Mouse (Mus musculus) embryonic facial prominence, embryonic 14.5 days (tissue): ENCODE data around the gene Lgals9. TPM values are rescaled to one million over a fixed set of nuclear protein-coding genes. Genes with fewer than 3 reads are reported as not detected.
A peak's percentile ranks its signal among the peaks of the same experiment; 100 is the strongest.

ENCODE experiments used
- ATAC-seq: fragments of 200-750 bp; cut with Nextera tagmentation; 2 replicates; pipeline ENCODE4 v1.8.0; 2017; ENCODE audit warnings: low read depth, moderate number of reproducible peaks, moderate TSS enrichment
- DNase-seq: peaks from one replicate; pipeline ENCODE4 v3.0.0-alpha.2; 2015; ENCODE audit warnings: low spot score
- H3K27ac ChIP-seq: fragments of 300-500 bp; sonication (generic); replicated peaks from 2 replicates; pipeline ENCODE4 v1.5.1; 2014; ENCODE audit warnings: low read depth, mild to moderate bottlenecking, low read length, moderate library complexity
- H3K27me3 ChIP-seq: fragments of 300-500 bp; sonication (generic); replicated peaks from 2 replicates; pipeline ENCODE4 v1.6.1; 2014; ENCODE audit warnings: low read length; ENCODE audit not compliant: control insufficient read depth, insufficient read depth
- H3K36me3 ChIP-seq: fragments of 300-500 bp; sonication (generic); 2 replicates; pipeline ENCODE4 v1.6.1; 2014; ENCODE audit warnings: low read length, mixed read lengths; ENCODE audit not compliant: control insufficient read depth, insufficient read depth
- H3K4me1 ChIP-seq: fragments of 300-500 bp; sonication (generic); 2 replicates; pipeline ENCODE4 v1.6.1; 2014; ENCODE audit warnings: antibody characterized with exemption, low read length; ENCODE audit not compliant: control insufficient read depth, insufficient read depth
- H3K4me2 ChIP-seq: fragments of 300-500 bp; sonication (generic); 2 replicates; pipeline ENCODE4 v1.6.1; 2014; ENCODE audit warnings: low read depth, mild to moderate bottlenecking, low read length, moderate library complexity, mixed read lengths
- H3K4me3 ChIP-seq: fragments of 300-500 bp; sonication (generic); 2 replicates; pipeline ENCODE4 v1.5.1; 2014; ENCODE audit warnings: low read depth, mild to moderate bottlenecking, low read length
- H3K9ac ChIP-seq: fragments of 300-500 bp; sonication (generic); 2 replicates; pipeline ENCODE4 v1.6.1; 2014; ENCODE audit warnings: low read depth, mild to moderate bottlenecking, low read length, moderate library complexity, mixed read lengths
- H3K9me3 ChIP-seq: fragments of 300-500 bp; sonication (generic); 2 replicates; pipeline ENCODE4 v1.6.1; 2016; ENCODE audit warnings: low read length; ENCODE audit not compliant: control insufficient read depth
- WGBS: fragments of 180-500 bp; shearing (Covaris S2); extraction: QIAGEN DNeasy Blood & Tissue Kit; methylation state at CpG from one replicate; pipeline ENCODE4 v1.1.7; 2014; 5-methylcytosine and 5-hydroxymethylcytosine counted together
- polyA plus RNA-seq: library from polyadenylated mRNA; unstranded; fragments of >200 nt; fragmentation: Nextera tagmentation; extraction: Ambion mirVana; gene quantifications from 2 replicates; pipeline ENCODE4 v1.2.1, GENCODE M21; 2014

Gene Lgals9
- polyA plus RNA-seq, 1 experiment from 2014 or later, result 52.1 TPM

DNA sequence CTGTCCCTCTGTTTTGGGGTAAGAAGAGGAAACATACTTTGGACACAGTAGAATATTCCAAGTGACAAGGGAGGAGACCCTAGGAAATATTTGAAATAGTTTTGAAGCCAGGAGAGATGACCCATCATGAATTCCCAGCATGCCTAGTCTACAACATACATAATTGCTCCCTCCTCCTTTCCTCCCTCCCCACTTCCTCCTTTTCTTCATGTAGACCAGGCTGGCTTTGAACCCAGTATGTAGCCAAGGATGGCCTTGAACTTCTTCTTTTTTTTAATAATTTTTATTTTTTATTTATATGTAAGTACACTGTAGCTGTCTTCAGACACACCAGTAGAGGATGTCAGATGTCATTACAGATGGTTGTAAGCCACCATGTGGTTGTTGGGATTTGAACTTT is 759 bp upstream of the Lgals9 start:
- H3K36me3 ChIP-seq, result no peaks in the 10 kb centered on the region
- H3K9ac ChIP-seq, result no peak overlapping the region
- H3K27ac ChIP-seq, result no peak overlapping the region
- ATAC-seq, result no peak
- H3K4me2 ChIP-seq, result no peak overlapping the region
- H3K4me3 ChIP-seq, result no peak overlapping the region
- DNase-seq, result no peak
- H3K4me1 ChIP-seq, result 0 out of 2 replicates have a peak, but pooled peaks cover 4% of the 10 kb centered on the region
- H3K9me3 ChIP-seq, result peaks cover 7% of the 10 kb centered on the region; the same call in 1 of the 2 replicates
- no peaks in the 10 kb centered on the region for H3K27me3 ChIP-seq

DNA sequence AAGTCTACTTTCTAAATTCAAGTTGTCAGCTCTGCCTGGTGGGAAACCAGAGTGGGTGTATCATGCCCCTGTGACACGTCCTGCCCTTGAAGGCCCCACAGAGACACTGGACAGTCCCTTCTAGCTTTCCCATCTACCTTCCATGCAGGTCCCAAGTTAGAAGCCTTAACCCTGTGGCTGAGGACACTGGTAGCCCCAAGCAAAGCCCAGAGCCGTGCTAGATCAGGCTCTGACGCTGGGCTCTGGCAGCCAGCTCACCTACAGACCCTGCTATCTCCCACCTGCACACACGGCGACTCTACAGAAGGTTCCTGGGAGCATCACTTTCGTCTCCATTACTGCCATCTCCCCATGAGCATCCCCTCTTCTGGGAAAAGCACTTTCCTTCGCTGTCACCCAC is 1.2 kb downstream of the Lgals9 start:
- no peak for ATAC-seq
- no peak overlapping the region for H3K9ac ChIP-seq
- no peak overlapping the region for H3K27ac ChIP-seq

DNA sequence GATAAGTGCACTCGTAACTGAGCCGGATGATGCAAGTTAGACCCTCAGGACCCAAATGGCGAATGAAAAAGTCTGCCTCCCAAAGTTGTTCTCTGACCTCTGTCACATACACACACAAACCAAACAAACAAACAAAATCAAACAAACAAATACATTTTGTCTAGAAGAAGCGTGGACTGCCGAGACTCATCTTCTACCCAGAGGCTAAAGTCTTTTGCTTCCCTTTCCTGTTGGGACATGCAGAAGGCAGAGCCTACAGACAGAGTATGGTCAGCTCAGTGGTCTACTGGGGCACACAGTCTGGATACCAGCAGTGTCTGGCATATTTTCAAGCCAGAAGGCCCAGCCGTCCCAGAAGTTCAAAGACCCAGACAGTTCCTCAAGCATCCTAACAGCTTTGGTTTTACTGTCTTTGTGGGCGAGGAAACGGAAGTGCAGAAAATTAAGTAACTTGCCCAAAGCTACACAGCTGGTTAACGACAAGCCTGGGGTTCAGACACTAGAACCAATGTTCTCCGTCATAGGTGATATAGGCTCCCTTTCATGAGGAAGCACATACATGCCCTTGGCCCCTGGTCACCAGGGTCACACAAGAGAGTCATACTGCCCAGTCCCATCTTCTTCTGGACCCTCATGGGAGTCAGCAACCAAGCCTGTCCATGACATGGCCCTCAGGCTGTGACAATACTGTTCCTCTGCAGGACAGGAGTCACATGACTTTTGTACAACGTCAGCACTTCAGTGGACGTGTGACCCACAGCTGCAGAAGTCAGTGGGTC is 2.0 kb downstream of the Lgals9 start:
- DNase-seq (no peak), ATAC-seq (no peak)
- 75% methylated on average over 12 of the region's 12 CpGs for WGBS

More for the DNA sequence above, 1.2 kb downstream of the Lgals9 start:
- DNase-seq, result no peak
- H3K9me3 ChIP-seq, result no peaks in the 10 kb centered on the region
- H3K4me1 ChIP-seq, result 0 out of 2 replicates have a peak, but pooled peaks cover 4% of the 10 kb centered on the region
- H3K27me3 ChIP-seq, result no peaks in the 10 kb centered on the region
- H3K36me3 ChIP-seq, result no peaks in the 10 kb centered on the region
- H3K4me2 ChIP-seq, result 0 out of 2 replicates have a peak overlapping the region, but pooled peaks have one; percentile 42
- no peak overlapping the region for H3K4me3 ChIP-seq
- WGBS, result 88% methylated on average over 7 of the region's 7 CpGs

DNA sequence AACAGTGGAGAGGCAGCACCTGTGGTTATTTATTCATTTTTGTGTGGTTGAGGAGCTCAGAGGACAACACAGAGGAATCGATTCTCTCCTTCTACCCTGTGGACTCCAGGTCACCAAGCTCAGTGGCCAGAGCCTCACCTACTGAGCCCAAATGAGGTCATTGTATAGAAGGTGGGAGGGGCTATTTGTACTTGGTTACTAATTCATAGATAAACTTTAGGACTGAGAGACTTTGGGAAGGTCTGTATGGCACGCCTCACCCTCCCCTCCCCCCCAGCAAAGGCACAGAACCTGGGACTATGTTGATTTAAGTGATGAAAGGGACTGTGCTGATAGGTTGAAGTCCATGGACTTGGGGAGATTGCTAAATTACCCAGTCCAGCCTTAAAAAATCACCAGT is 2.7 kb downstream of the Lgals9 start:
- Histone ChIP-seq H3K9me3 (no peaks in the 10 kb centered on the region), H3K9ac (no peak overlapping the region), H3K36me3 (no peaks in the 10 kb centered on the region), H3K27ac (no peak overlapping the region), H3K4me1 (0 out of 2 replicates have a peak, but pooled peaks cover 4% of the 10 kb centered on the region), H3K4me2 (no peak overlapping the region), H3K4me3 (no peak overlapping the region), H3K27me3 (no peaks in the 10 kb centered on the region)
- 74% methylated on average over 2 of the region's 2 CpGs for WGBS
- no peak for ATAC-seq
- DNase-seq, result no peak

More for the DNA sequence above, 2.0 kb downstream of the Lgals9 start:
- H3K4me1 ChIP-seq, result 0 out of 2 replicates have a peak, but pooled peaks cover 4% of the 10 kb centered on the region
- no peak overlapping the region for H3K4me2 ChIP-seq
- H3K4me3 ChIP-seq, result no peak overlapping the region
- no peaks in the 10 kb centered on the region for H3K27me3 ChIP-seq
- no peaks in the 10 kb centered on the region for H3K36me3 ChIP-seq
- no peak overlapping the region for H3K27ac ChIP-seq
- H3K9ac ChIP-seq, result no peak overlapping the region
- H3K9me3 ChIP-seq, result no peaks in the 10 kb centered on the region

DNA sequence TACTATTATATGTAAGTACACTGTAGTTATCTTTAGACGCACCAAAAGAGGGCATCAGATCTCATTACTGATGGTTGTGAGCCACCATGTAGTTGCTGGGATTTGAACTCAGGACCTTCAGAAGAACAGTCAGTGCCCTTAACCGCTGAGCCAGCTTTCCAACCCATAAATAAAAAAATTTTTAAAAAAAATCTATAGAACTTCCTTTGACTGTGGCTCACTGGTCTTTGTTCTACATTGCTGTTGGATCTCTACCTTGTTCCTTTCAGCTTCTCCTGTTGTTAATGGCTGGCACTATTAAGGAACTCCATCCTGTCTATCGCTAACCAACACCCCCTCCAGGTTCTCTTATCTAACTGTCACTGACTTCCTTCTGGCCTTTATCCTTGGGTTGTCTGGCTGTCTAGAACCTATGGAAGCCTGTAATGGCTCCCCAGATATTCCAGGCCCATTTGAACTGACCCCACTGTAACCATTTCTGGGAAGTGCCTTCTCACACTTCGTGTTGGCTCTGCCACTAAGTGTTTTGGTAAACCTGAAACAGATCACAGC is 4.6 kb downstream of the Lgals9 start:
- Histone ChIP-seq H3K4me2 (no peak overlapping the region), H3K9me3 (no peaks in the 10 kb centered on the region), H3K4me3 (no peak overlapping the region), H3K4me1 (0 out of 2 replicates have a peak, but pooled peaks cover 3% of the 10 kb centered on the region), H3K9ac (no peak overlapping the region), H3K27me3 (no peaks in the 10 kb centered on the region), H3K36me3 (no peaks in the 10 kb centered on the region), H3K27ac (no peak overlapping the region)
- ATAC-seq, result no peak
- 80% methylated on average over 4 of the region's 4 CpGs for WGBS
- no peak for DNase-seq

DNA sequence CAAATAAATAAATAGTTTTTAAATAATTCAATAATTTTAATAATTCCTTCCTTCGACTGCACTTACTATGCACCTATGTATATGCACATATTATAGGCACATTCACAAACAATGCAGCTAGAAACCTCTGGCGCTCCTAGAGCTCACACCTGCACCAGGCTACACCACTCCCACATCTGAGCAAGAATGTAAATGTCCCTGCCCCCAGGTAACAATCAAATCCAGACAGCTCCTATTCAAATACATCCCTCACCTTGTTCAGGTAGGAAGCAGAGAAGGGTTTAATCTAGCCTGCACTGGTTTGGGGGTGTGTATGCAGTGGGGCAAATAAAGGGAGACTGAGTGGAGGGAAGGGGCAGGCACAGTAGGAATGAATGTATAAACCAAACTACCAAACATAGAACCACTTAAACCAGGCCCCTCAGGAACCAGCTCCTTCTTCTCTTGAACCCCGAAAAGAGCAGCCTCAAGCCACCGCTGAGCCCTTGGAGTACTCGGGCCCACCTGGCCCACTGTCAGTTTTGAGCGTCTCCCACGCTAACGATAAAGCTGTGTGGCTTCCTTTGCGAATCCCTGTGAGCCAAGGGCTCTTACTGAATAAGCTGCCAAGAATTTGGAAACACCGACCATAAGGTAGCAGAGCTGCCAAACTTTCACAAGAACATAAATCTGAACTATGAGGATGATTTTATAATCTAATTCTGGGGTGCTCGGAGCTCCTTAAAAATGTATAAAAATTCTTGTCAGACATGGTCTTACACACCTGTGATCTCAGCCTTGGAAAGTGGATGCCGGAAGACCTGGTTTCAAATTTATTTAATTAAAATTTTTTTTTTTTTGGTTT is 6.3 kb downstream of the Lgals9 start:
- Histone ChIP-seq H3K27ac (no peak overlapping the region), H3K9me3 (no peaks in the 10 kb centered on the region), H3K4me3 (no peak overlapping the region), H3K9ac (no peak overlapping the region), H3K4me1 (0 out of 2 replicates have a peak, but pooled peaks cover 5% of the 10 kb centered on the region), H3K4me2 (no peak overlapping the region), H3K27me3 (no peaks in the 10 kb centered on the region), H3K36me3 (no peaks in the 10 kb centered on the region)
- no peak for ATAC-seq
- peak; percentile 25 for DNase-seq
- 76% methylated on average over 12 of the region's 12 CpGs for WGBS

DNA sequence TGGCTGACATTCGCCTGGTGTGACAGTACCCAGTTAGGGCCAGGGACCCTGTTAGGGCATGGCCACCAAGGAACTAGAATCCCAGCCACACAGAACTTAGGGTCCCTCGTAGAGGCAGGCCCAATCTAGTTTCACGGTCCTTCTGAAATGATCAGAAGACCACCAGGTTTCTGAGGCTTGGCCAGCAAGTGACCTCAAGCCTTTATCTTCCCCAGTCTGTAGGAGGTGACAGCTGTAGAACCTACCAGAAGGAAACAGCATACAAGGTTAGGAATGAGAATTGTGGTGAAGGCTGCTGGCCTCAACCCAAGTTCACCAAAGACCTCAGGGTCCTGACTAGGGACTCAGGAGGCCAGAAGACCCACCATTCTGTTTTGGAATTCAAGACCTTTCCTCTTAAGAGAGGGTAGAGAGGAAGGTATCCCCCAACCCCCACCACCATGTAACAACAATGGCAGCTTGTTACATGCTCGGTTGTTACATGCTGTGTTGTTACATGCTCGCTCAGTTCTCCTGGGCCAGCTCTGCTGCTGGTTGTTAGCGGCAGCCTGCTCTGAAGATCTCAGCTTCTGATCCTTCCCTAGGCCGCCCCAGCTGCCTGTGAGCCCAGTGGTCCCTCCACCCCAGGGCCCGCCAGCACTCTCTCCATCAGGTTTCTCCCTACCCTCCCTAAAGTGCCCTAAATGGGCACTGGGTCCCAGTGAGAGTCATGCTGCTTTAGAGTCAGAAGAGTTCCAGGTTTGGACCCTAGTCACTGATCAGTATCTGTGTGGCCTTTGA is 7.8 kb downstream of the Lgals9 start:
- peaks cover 14% of the 10 kb centered on the region; the same call in 1 of the 2 replicates for H3K4me1 ChIP-seq
- H3K4me3 ChIP-seq, result no peak overlapping the region
- WGBS, result 73% methylated on average over 8 of the region's 8 CpGs
- no peak for ATAC-seq
- H3K36me3 ChIP-seq, result no peaks in the 10 kb centered on the region
- H3K27ac ChIP-seq, result no peak overlapping the region
- no peaks in the 10 kb centered on the region for H3K9me3 ChIP-seq
- no peak overlapping the region for H3K9ac ChIP-seq
- DNase-seq, result no peak
- H3K4me2 ChIP-seq, result no peak overlapping the region
- no peaks in the 10 kb centered on the region for H3K27me3 ChIP-seq
